Mouse (Mus musculus) lung, embryonic 15.5 days (tissue): Measurements from ENCODE around the gene Phtf1. TPM values are rescaled to one million over a fixed set of nuclear protein-coding genes. Genes with fewer than 3 reads are reported as not detected.

ENCODE experiments used
- ATAC-seq: fragments of 200-750 bp; cut with Nextera tagmentation; 2 replicates; pipeline ENCODE4 v1.8.0; 2017; ENCODE audit warnings: moderate number of reproducible peaks, borderline replicate concordance; ENCODE audit not compliant: low FRiP score, low TSS enrichment; ENCODE audit errors: extremely low read depth
- H3K27ac ChIP-seq: fragments of 300-500 bp; sonication (generic); 2 replicates; pipeline ENCODE4 v1.5.1; 2015; ENCODE audit warnings: moderate library complexity, mild to moderate bottlenecking, inconsistent platforms
- H3K27me3 ChIP-seq: fragments of 300-500 bp; sonication (generic); 2 replicates; pipeline ENCODE4 v1.6.1; 2015; ENCODE audit warnings: inconsistent platforms
- H3K36me3 ChIP-seq: fragments of 300-500 bp; sonication (generic); 2 replicates; pipeline ENCODE4 v1.6.1; 2015; ENCODE audit warnings: inconsistent platforms
- H3K4me1 ChIP-seq: fragments of 300-500 bp; sonication (generic); 2 replicates; pipeline ENCODE4 v1.6.1; 2015; ENCODE audit warnings: inconsistent platforms
- H3K4me2 ChIP-seq: fragments of 300-500 bp; sonication (generic); 2 replicates; pipeline ENCODE4 v1.6.1; 2015; ENCODE audit warnings: inconsistent platforms, mild to moderate bottlenecking, moderate library complexity
- H3K4me3 ChIP-seq: fragments of 300-500 bp; sonication (generic); 2 replicates; pipeline ENCODE4 v1.5.1; 2015; ENCODE audit warnings: mild to moderate bottlenecking, inconsistent platforms
- H3K9ac ChIP-seq: fragments of 300-500 bp; sonication (generic); 2 replicates; pipeline ENCODE4 v1.6.1; 2015; ENCODE audit warnings: inconsistent platforms
- H3K9me3 ChIP-seq: fragments of 300-500 bp; sonication (generic); 2 replicates; pipeline ENCODE4 v1.6.1; 2016; ENCODE audit warnings: inconsistent platforms
- WGBS: fragments of 180-500 bp; shearing (Covaris S2); methylation state at CpG from one replicate; pipeline ENCODE4 v1.1.7; 2015; 5-methylcytosine and 5-hydroxymethylcytosine counted together
- polyA plus RNA-seq: library from polyadenylated mRNA; unstranded; fragments of >200 nt; fragmentation: Nextera tagmentation; extraction: Ambion mirVana; gene quantifications from 2 replicates; pipeline ENCODE4 v1.2.1, GENCODE M21; 2015

The Phtf1 gene
- 25.0 and 29.2 TPM in 2 replicates for polyA plus RNA-seq

DNA sequence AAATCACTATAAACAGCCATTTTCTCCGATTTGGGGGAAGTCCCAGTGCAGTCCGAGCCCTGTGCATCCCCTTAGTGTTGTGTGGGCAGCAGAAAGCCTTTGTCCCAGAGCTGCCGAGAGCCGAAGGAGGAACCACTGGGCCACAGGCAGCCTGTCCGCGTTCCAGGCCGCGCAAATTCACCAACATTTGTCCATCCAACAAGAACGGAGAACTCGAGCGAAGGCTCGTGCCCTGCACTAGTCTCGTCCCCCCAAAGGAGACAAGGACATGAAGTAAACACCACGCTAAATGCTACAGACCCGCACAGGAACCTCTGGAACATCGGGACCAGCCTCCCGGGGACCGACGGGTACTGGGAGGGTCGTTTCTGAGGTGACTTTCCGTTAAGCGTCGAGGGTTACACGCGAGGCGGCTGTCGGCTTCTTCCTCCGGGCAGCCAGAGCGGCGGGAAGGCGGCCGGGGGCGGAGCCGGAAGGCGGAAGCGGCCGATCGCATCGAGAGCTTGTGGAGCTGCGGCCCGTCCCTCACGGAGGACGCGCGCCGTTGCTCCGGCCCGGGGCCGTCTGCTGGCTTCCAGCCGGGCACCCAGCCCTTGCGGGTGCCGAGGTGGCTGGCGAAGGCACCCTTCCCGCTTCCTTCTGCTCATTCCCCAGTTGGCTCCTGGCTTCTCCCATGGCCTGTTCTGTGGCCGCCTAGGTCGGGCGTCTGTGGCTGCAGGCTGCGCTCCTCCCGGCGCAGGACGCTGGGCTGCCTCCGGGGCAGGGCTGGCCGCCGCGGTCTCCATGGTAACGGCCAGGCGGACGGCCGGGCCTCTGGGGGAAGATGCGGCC lies at the start of gene Phtf1:
TSS of gene Phtf1 (plus strand) at position 250 of the 831 bp plus-strand sequence.
- H3K9ac ChIP-seq = peak within 1 kb of the TSS; percentile 84
- H3K4me2 ChIP-seq = peak within 1 kb of the TSS; percentile 82
- ATAC-seq = peak; percentile 98
- peak within 1 kb of the TSS; percentile 94 for H3K27ac ChIP-seq
- peak within 1 kb of the TSS; percentile 92 for H3K4me3 ChIP-seq
- H3K4me1 ChIP-seq = peaks cover 16% of the 10 kb centered on the region
- WGBS = 0% methylated on average over 58 of the region's 70 CpGs
- H3K27me3 ChIP-seq = no peaks in the 10 kb centered on the region
- H3K36me3 ChIP-seq = peaks cover 11% of the 10 kb centered on the region; the same call in 1 of the 2 replicates
- H3K9me3 ChIP-seq = no peaks in the 10 kb centered on the region

- H3K4me3 ChIP-seq = no peak overlapping the region
- H3K4me1 ChIP-seq = peaks cover 30% of the 10 kb centered on the region
- 100% methylated on average over 1 of the region's 1 CpGs for WGBS
- H3K4me2 ChIP-seq = no peak overlapping the region
- H3K9me3 ChIP-seq = no peaks in the 10 kb centered on the region
- H3K27ac ChIP-seq = no peak overlapping the region
- ATAC-seq = no peak
- H3K36me3 ChIP-seq = no peaks in the 10 kb centered on the region
- no peak overlapping the region for H3K9ac ChIP-seq
- no peaks in the 10 kb centered on the region for H3K27me3 ChIP-seq
Measured at GRCm38 (mm10) chr3:103920094-103920493, 47.8 kb upstream of the Phtf1 start.

GRCm38 (mm10) chr3:103925302-103925701 lies 42.6 kb upstream of the Phtf1 start:
- Histone ChIP-seq H3K9ac (no peak overlapping the region), H3K36me3 (0 out of 2 replicates have a peak, but pooled peaks cover 3% of the 10 kb centered on the region), H3K9me3 (no peaks in the 10 kb centered on the region), H3K4me1 (peaks cover 15% of the 10 kb centered on the region), H3K27me3 (no peaks in the 10 kb centered on the region), H3K4me3 (no peak overlapping the region), H3K27ac (no peak overlapping the region), H3K4me2 (no peak overlapping the region)
- ATAC-seq = no peak
- 40% methylated on average over 3 of the region's 3 CpGs for WGBS

- Histone ChIP-seq H3K9me3 (no peaks in the 10 kb centered on the region), H3K27ac (no peak overlapping the region), H3K27me3 (no peaks in the 10 kb centered on the region), H3K36me3 (peaks cover 12% of the 10 kb centered on the region; the same call in 1 of the 2 replicates), H3K4me2 (no peak overlapping the region), H3K4me1 (peaks cover 12% of the 10 kb centered on the region), H3K4me3 (no peak overlapping the region), H3K9ac (no peak overlapping the region)
- 61% methylated on average over 6 of the region's 6 CpGs for WGBS
- ATAC-seq = no peak
Measured at GRCm38 (mm10) chr3:103927511-103927910, 40.4 kb upstream of the Phtf1 start.

DNA sequence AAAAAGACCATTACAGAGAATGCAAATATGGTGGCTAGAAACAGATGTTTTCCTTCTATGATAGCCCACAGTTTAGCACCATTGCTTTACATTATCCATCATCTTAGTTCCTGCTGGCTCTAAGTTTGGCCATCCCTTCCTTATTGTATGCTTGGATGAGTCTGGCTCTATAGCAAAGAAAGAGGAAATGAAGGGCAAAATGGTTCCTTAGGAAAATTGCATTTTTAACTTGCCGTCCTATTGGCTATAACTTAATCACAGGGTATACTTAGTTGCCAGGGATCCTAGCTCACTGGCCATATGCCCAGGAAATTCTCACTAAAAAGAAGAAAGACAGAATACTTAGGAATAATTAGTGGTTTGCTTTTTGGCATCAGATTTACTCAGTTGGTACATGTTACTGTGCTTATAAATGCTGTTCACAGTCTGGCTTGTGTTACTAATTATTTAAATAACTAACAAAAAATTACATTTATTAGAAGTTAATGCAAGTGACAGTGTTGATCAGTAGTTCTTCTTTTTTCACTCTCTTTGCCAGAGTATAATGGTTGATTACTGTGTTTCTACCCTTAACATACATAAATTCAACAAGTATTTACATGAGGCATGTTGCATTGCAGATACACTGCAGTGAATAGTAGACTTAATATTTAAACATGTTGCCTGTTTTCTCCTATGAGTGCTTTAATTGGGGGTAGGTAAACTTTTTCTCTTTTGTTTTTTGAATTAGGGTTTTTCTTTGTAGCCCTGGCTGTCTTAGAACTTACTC lies 22.9 kb upstream of the Phtf1 start:
- 62% methylated on average over 1 of the region's 1 CpGs for WGBS
- Histone ChIP-seq H3K27me3 (no peaks in the 10 kb centered on the region), H3K36me3 (no peaks in the 10 kb centered on the region), H3K4me1 (no peaks in the 10 kb centered on the region), H3K27ac (no peak overlapping the region), H3K9me3 (no peaks in the 10 kb centered on the region), H3K4me2 (no peak overlapping the region), H3K4me3 (no peak overlapping the region), H3K9ac (no peak overlapping the region)
- peak; percentile 79; the same call in 1 of the 2 replicates for ATAC-seq

DNA sequence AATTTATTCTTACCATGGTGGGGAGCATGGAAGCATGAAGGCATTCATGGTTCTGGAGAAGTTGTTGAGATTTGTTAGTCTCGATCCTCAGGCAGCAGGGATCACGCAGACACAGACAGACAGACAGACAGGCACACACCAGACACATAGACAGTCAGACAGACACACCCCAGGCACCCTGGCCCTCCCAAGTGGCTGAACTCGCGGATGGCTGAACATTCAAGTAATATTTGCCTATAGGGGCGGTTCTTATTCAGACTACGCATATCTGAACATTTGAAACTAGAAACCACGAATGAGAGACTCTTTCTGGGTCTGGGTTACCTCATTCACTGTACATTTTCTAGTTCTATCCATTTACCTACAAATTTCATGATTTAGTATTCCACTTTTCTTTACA lies 19.2 kb upstream of the Phtf1 start:
- WGBS = 77% methylated on average over 7 of the region's 7 CpGs
- no peaks in the 10 kb centered on the region for H3K4me1 ChIP-seq
- H3K27me3 ChIP-seq = no peaks in the 10 kb centered on the region
- no peak overlapping the region for H3K9ac ChIP-seq
- no peak for ATAC-seq
- no peak overlapping the region for H3K4me2 ChIP-seq
- no peaks in the 10 kb centered on the region for H3K9me3 ChIP-seq
- no peak overlapping the region for H3K27ac ChIP-seq
- no peaks in the 10 kb centered on the region for H3K36me3 ChIP-seq
- H3K4me3 ChIP-seq = no peak overlapping the region

- Histone ChIP-seq H3K27ac (no peak overlapping the region), H3K4me1 (no peaks in the 10 kb centered on the region), H3K4me3 (no peak overlapping the region), H3K9me3 (no peaks in the 10 kb centered on the region), H3K27me3 (no peaks in the 10 kb centered on the region), H3K9ac (no peak overlapping the region), H3K4me2 (no peak overlapping the region), H3K36me3 (peaks cover 32% of the 10 kb centered on the region; the same call in 1 of the 2 replicates)
- WGBS = 83% methylated on average over 3 of the region's 3 CpGs
- no peak for ATAC-seq
Measured at GRCm38 (mm10) chr3:103960622-103961021, 7.3 kb upstream of the Phtf1 start.

- Histone ChIP-seq H3K4me1 (peaks cover 16% of the 10 kb centered on the region), H3K4me2 (peak overlapping the region; percentile 82), H3K4me3 (peak overlapping the region; percentile 92), H3K9ac (peak overlapping the region; percentile 84), H3K9me3 (no peaks in the 10 kb centered on the region), H3K27me3 (no peaks in the 10 kb centered on the region), H3K27ac (peak overlapping the region; percentile 94), H3K36me3 (peaks cover 12% of the 10 kb centered on the region; the same call in 1 of the 2 replicates)
- WGBS = 15% methylated on average over 2 of the region's 2 CpGs
- no peak for ATAC-seq
Measured at GRCm38 (mm10) chr3:103967231-103967630, 679 bp upstream of the Phtf1 start.

DNA sequence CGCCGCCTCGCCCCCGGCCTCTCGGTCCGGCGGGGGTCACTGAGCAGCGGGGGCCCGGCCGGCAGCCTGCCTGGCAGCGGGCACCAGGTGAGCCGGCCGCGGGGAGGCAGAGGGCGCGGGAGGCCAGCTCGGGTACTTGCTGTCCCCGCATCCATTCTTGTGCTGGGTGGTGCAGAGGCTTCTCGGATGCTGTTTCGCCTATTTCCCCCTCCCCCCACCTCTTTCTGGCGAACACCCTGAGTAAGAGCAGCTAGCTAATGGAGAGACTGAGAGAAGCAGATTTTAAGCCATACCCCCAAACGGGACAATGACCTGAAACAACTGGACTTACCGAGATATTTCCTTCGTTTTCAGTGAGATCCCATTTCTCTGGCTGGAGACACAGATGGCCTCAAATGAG lies 791 bp downstream of the Phtf1 start:
- ATAC-seq = peak; percentile 70; the same call in 1 of the 2 replicates
- H3K9ac ChIP-seq = peak overlapping the region; percentile 84
- peaks cover 16% of the 10 kb centered on the region for H3K4me1 ChIP-seq
- peak overlapping the region; percentile 92 for H3K4me3 ChIP-seq
- WGBS = under 1% methylated on average over 24 of the region's 24 CpGs
- no peaks in the 10 kb centered on the region for H3K27me3 ChIP-seq
- H3K4me2 ChIP-seq = peak overlapping the region; percentile 82
- peaks cover 10% of the 10 kb centered on the region; the same call in 1 of the 2 replicates for H3K36me3 ChIP-seq
- peak overlapping the region; percentile 94 for H3K27ac ChIP-seq
- H3K9me3 ChIP-seq = no peaks in the 10 kb centered on the region

GRCm38 (mm10) chr3:103971157-103971556 lies 3.2 kb downstream of the Phtf1 start:
- Histone ChIP-seq H3K27ac (no peak overlapping the region), H3K9me3 (no peaks in the 10 kb centered on the region), H3K9ac (no peak overlapping the region), H3K4me1 (peaks cover 16% of the 10 kb centered on the region), H3K36me3 (peaks cover 10% of the 10 kb centered on the region; the same call in 1 of the 2 replicates), H3K4me3 (no peak overlapping the region), H3K4me2 (no peak overlapping the region), H3K27me3 (no peaks in the 10 kb centered on the region)
- WGBS = 90% methylated on average over 2 of the region's 2 CpGs
- no peak for ATAC-seq

DNA sequence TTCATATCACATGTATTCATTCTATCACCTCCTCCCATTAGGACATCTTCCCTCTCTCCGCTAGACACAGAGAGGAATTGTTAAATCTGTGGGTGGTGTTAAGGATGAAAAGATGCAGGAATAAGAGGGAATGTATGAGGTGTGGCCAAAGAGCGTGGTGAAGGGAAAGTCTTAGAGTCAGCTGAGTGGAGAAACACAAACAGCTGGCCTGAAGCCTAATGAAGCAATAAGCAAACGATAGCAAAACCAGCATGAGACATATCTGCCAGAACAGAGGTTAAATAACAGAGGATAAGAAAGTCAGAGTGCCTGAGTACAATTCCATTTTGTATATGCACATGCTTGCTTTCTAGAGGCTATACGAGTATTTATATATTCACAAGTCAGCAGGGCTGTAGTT lies 16.6 kb downstream of the Phtf1 start:
- ATAC-seq = no peak
- WGBS = 77% methylated on average over 4 of the region's 4 CpGs
- no peaks in the 10 kb centered on the region for H3K4me1 ChIP-seq

GRCm38 (mm10) chr3:103985194-103985593 lies 17.3 kb downstream of the Phtf1 start:
- no peak overlapping the region for H3K4me3 ChIP-seq
- no peak overlapping the region for H3K4me2 ChIP-seq
- H3K36me3 ChIP-seq = peaks cover 42% of the 10 kb centered on the region
- no peaks in the 10 kb centered on the region for H3K9me3 ChIP-seq
- H3K27me3 ChIP-seq = no peaks in the 10 kb centered on the region
- H3K27ac ChIP-seq = no peak overlapping the region
- ATAC-seq = no peak
- no peak overlapping the region for H3K9ac ChIP-seq
- 94% methylated on average over 2 of the region's 2 CpGs for WGBS
- H3K4me1 ChIP-seq = no peaks in the 10 kb centered on the region

More for the DNA sequence above, 16.6 kb downstream of the Phtf1 start:
- Histone ChIP-seq H3K36me3 (peaks cover 39% of the 10 kb centered on the region), H3K4me3 (no peak overlapping the region), H3K27ac (no peak overlapping the region), H3K27me3 (no peaks in the 10 kb centered on the region), H3K9me3 (no peaks in the 10 kb centered on the region), H3K4me2 (no peak overlapping the region), H3K9ac (no peak overlapping the region)
